Mouse (Mus musculus) megakaryocyte progenitor cell, adult 5-6 weeks (primary cell): ENCODE measurements around the gene Sphk2. TPM values are rescaled to one million over a fixed set of nuclear protein-coding genes. Genes with fewer than 3 reads are reported as not detected.

Source experiments
- ATAC-seq: replicated peaks from 2 replicates; pipeline ENCODE4 v1.8.0; 2016; ENCODE audit warnings: mild to moderate bottlenecking, moderate TSS enrichment, inconsistent platforms; ENCODE audit not compliant: poor library complexity
- total RNA-seq, 2 experiments: library from RNA; stranded (forward) in 1 of 2; stranded (reverse) in 1 of 2; fragments of 157-497, 149-512 nt in 1 of 2; fragments of 200-1000 nt in 1 of 2; gene quantifications; 2 replicates each; pipeline versions ENCODE4 v1.2.3 to v1.2.4; 2015 to 2017

Sphk2 gene
- total RNA-seq, 2 experiments from 2014 or later: 10.2 to 10.6 TPM

GRCm38 (mm10) chr7:45711316-45712021 lies 6.3 kb downstream of the Sphk2 start:
- ATAC-seq: no peak

GRCm38 (mm10) chr7:45710477-45711191 lies 7.2 kb downstream of the Sphk2 start:
- no peak for ATAC-seq

DNA sequence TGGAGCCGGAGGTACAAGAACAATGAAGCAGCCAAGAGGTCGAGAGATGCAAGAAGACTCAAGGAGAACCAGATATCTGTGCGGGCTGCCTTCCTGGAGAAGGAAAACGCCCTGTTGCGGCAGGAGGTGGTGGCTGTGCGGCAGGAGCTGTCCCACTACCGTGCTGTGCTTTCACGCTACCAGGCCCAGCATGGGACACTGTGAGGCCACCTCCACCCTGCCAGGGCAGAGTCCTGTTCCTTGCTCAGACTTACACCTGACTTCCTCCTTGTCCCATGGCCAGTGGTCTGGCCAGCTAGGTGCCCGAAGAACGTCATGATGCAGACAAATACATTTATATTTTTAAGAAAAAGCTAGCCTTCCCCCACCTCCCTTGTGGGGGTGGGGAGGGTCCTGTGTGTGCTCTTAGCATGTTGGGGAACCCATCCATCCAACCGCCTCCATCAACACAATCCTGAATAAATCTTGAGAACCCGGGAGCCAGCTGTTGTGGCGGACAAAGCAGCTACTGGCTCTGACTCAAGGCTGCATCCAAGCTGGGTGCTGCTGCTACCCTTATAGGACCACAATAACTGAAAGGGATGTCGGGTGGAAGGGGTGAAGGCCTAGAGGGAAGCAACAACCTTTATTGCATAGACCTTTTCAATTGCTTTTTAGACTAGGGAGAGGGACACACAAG lies 8.0 kb downstream of the Sphk2 start:
- ATAC-seq: no peak

- ATAC-seq: no peak
These were observed 8.8 kb downstream of the Sphk2 start for GRCm38 (mm10) chr7:45709036-45709435.

- no peak for ATAC-seq
These were observed 9.5 kb downstream of the Sphk2 start for GRCm38 (mm10) chr7:45708221-45708761.

- peak; percentile 49 for ATAC-seq
These were observed 10.3 kb downstream of the Sphk2 start for GRCm38 (mm10) chr7:45707375-45707967.

DNA sequence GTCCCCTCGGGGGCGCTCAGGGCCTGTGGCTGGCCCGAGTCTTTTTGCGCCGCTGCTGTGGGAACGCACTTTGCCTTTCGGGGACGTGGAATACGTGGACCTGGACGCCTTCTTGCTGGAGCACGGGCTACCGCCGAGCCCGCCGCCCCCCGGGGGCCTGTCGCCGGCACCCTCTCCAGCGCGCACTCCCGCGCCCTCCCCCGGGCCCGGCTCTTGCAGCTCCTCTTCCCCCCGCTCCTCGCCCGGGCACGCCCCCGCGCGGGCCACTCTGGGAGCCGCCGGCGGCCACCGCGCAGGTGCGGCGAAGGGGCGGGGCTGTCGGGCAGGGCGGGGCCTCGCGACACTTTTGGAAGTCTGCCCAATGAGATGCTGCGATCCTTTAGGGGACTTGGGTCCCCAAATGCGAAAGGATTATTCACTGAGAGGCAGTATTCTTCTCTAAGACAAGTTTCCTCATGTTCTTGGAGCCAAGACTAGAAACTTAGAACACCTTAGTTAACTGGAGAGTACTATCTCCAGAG lies 11.0 kb downstream of the Sphk2 start:
- peak; percentile 9; the same call in 1 of the 2 replicates for ATAC-seq

DNA sequence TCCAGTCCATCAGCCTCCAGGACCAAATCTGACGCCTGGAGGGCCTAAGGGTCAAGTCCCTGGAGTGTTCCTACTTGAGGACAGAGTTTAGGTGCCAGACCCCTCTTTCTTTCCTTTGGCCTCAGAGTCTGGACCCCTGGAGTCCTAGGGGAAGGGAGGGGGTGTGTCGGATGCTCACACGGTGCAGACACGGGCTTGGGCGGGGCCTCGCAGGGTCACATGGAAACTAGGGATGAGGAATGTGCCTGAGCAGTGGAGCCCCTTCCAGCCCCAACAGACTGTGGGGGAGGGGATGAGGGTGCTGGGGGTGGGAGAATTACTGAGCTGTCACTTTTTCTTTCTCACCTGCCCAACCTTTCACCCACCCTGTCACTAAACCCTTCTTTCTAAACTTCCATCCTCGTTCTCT lies 11.9 kb downstream of the Sphk2 start:
- ATAC-seq: no peak

- ATAC-seq: no peak
These were observed 12.3 kb downstream of the Sphk2 start for GRCm38 (mm10) chr7:45705443-45705864.

DNA sequence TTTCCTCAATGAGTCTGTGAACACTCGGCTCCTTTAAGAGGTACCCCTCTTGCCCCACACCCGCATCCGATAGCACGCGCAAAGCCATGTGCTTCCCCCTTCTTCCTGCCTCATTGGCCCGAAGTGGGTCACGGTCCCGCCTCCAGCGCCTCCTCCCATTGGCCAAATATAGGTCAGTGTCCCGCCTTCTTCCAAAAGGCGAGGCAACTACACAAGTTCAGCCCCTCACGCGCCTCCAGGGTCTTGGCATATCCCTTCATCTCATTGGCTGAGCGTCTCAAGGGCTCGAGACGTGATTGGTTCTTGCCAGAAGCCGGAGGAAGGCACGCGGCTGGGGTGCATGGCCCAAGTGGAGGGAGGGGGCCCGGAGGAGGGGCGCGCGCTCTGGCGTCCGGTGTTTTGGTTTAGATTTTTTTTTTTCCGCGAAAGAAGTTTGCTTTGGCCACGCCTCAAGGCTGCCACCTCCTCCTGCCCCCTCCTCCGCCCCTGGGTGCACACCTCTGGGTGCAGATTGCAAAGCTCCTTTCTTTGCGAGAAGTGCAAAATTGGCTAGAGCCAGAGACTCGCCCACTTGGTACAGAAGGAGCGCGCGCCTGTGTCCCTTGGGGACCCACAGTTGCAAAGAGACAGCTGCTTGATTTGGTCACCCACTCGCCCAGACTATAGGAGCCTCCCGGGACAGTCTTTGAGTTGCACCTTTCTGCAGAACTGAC lies 12.9 kb downstream of the Sphk2 start, which contains the start of gene Dbp:
Gene Dbp (plus strand): TSS at position 359 of the 713 bp plus-strand sequence.
- peak; percentile 64 for ATAC-seq

DNA sequence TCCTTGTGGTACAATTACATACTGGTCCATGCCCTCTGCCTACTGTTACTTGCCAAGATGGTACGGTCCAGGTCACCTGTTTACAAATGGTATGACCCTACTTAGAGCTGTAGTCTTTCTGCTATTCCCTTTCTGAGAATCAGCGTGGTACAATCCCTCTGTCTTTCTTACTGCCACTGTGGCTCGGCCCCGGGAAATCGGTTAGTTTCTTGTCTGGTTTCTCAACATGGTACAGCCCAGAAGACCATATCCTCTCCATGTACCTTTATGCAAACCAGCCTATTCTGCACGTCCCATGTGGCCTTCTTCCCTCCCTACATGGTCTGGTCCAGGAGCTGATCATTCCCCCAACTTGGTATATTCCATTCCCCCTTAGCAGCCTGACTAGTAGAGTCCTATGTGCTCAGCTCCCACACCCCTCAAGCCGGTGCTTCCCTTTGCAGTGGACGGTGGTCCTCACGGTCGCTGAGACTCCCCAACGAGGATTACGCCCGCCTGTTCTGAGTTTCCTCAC lies 13.7 kb downstream of the Sphk2 start:
- ATAC-seq: peak; percentile 28

DNA sequence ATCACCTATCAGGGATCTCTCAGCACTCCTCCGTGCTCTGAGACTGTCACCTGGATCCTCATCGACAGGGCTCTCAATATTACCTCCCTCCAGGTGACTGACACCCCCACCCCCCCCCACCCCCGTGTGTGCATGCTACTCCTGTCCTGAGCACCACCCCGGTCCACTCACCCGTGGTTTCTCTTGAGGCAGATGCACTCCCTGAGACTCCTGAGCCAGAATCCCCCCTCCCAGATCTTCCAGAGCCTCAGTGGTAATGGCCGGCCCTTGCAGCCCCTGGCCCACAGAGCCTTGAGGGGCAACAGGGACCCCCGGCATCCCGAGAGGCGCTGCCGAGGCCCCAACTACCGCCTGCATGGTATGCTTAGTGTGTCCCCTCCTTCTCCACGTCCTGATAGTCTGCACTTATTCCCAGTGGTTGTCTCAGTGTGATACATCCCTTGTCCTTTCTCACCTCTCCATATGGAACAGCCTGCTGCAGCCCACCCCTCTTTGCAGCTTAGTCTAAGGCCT lies 14.2 kb downstream of the Sphk2 start:
- ATAC-seq: no peak

- ATAC-seq: no peak
These were observed 14.8 kb downstream of the Sphk2 start for GRCm38 (mm10) chr7:45702809-45703520.

GRCm38 (mm10) chr7:45702316-45702715 lies 15.5 kb downstream of the Sphk2 start:
- ATAC-seq: no peak

DNA sequence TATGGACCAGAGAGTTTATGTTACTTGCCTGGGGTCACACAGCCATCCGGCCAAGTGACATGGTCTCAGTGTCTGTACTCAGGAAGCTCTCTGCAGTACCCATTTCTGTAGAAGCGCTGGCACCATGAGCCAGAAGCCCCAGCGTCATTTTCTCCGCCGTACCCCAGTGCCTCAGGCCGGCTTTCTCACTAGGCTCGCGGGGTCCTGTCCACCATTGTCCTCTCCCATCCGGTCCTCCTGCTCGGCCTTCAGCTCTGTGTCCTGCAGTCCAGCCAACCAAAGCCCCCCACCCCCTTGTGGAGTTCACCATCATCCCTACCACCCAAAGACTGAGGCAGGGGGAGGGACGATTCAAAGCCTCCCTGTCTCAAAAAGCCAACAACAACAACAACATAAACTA lies 16.2 kb downstream of the Sphk2 start:
- no peak for ATAC-seq

- ATAC-seq: no peak
These were observed 16.7 kb downstream of the Sphk2 start for GRCm38 (mm10) chr7:45701072-45701471.

DNA sequence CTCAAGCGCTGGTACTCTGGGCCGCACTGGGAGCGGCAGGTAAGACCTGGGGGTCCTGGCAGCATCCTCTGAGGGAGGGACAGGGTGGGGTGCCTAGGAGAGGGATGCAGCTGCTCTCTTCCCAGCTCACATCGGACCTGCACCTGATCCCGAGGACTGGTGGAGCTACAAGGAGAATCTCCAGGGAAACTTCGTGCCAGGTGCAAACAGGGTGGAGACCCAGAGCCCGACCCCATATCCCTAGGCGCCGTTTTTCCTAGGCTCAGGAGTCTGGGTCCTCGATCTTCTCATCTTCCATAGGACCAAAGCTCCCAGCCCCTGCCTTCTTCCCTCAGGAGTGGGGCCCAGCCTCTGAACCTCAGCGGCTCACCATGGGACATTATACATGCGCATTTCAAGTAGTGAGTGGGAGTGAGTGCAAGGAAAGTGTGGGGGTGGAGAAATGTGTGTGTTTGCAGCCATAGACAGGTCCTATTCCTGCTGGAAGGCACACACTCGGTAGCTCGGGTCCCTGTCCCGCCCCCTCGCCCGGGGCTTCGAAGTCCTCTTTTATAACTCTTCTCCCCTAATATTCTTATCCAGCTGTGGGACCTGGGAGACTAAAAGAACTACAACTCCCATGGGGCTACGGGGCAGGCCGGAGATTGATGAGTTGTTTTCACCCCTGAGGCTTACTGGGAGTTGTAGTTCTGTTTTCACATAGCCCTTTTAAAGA lies 17.3 kb downstream of the Sphk2 start:
- ATAC-seq: peak; percentile 30; the same call in 1 of the 2 replicates

DNA sequence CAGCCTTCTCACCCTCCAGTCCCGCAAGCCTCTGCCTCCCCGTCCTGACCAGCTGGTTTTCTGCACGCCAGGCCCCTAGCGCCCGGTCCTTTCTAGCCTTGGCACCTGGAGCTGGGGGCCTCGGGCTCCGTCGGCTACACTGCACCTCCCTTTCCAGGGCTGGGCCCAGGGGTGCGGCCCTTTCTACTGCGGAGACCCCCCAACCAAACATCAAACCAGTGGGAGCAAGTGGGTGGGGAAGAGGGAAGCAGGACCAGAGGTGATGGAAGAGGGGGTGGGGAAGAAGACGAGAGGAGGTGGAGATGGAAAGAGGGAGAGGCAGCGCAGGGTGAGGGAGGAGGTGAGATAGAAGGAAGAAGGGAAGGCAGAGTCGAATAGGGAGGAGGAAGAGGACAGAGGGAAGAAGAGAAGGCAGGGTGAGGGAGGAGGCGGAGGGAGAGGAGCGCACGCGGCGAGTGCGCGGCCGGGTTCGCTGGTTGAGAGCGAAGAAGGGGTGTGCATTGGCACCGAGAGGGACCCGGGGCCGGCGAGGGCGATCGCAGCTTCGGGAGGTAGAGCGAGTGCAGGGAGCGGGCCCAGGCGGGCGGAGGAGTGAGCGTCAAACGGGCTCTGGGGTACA lies 18.2 kb downstream of the Sphk2 start, which contains the start of gene Car11:
Gene Car11 (plus strand): TSS at position 321 of the 619 bp plus-strand sequence.
- no peak for ATAC-seq
